Mouse (Mus musculus): ENCODE data around the gene Hivep3. TPM values are rescaled to one million over a fixed set of nuclear protein-coding genes. Genes with fewer than 3 reads are reported as not detected.

Hivep3 gene
- polyA plus RNA-seq, 1 experiment, result 1.7 TPM

- no peak overlapping the region for H3K27ac ChIP-seq (ENCODE audit: control insufficient read depth, insufficient read depth, low read depth, low read length)
- TF ChIP-seq POLR2A (IDR thresholded peaks at IDR 0.05; ENCODE audit: control insufficient read depth, low read depth, low read length) (no peak), CTCF (IDR thresholded peaks at IDR 0.05; ENCODE audit: control insufficient read depth, insufficient read depth, insufficient replicate concordance, low read depth, low read length) (no peak)
- H3K4me3 ChIP-seq (ENCODE audit: control insufficient read depth, low read depth, low read length), result no peak overlapping the region
- no peaks in the 10 kb centered on the region for H3K36me3 ChIP-seq (ENCODE audit: control insufficient read depth, insufficient read depth, low read length)
- H3K4me1 ChIP-seq (ENCODE audit: control insufficient read depth, insufficient read depth, low read length), result no peaks in the 10 kb centered on the region
- no peaks in the 10 kb centered on the region for H3K27me3 ChIP-seq (ENCODE audit: control insufficient read depth, insufficient read depth, low read length)
Measured at GRCm38 (mm10) chr4:119761459-119762121, 28.0 kb downstream of the Hivep3 start.

GRCm38 (mm10) chr4:119762171-119762570, 28.6 kb downstream of the Hivep3 start:
- TF ChIP-seq POLR2A (IDR thresholded peaks at IDR 0.05; ENCODE audit: control insufficient read depth, low read depth, low read length) (no peak), CTCF (IDR thresholded peaks at IDR 0.05; ENCODE audit: control insufficient read depth, insufficient read depth, insufficient replicate concordance, low read depth, low read length) (no peak)

GRCm38 (mm10) chr4:119768046-119768445, 34.5 kb downstream of the Hivep3 start:
- Histone ChIP-seq H3K4me3 (ENCODE audit: control insufficient read depth, low read depth, low read length) (no peak overlapping the region), H3K4me1 (ENCODE audit: control insufficient read depth, insufficient read depth, low read length) (no peaks in the 10 kb centered on the region), H3K27ac (ENCODE audit: control insufficient read depth, insufficient read depth, low read depth, low read length) (no peak overlapping the region), H3K27me3 (ENCODE audit: control insufficient read depth, insufficient read depth, low read length) (no peaks in the 10 kb centered on the region), H3K36me3 (ENCODE audit: control insufficient read depth, insufficient read depth, low read length) (no peaks in the 10 kb centered on the region)
- TF ChIP-seq CTCF (IDR thresholded peaks at IDR 0.05; ENCODE audit: control insufficient read depth, insufficient read depth, insufficient replicate concordance, low read depth, low read length), result no peak
- no peak for TF ChIP-seq POLR2A (IDR thresholded peaks at IDR 0.05; ENCODE audit: control insufficient read depth, low read depth, low read length)

More at GRCm38 (mm10) chr4:119762171-119762570, 28.6 kb downstream of the Hivep3 start:
- Histone ChIP-seq H3K4me3 (ENCODE audit: control insufficient read depth, low read depth, low read length) (no peak overlapping the region), H3K27me3 (ENCODE audit: control insufficient read depth, insufficient read depth, low read length) (no peaks in the 10 kb centered on the region), H3K27ac (ENCODE audit: control insufficient read depth, insufficient read depth, low read depth, low read length) (no peak overlapping the region), H3K4me1 (ENCODE audit: control insufficient read depth, insufficient read depth, low read length) (no peaks in the 10 kb centered on the region), H3K36me3 (ENCODE audit: control insufficient read depth, insufficient read depth, low read length) (no peaks in the 10 kb centered on the region)

- Histone ChIP-seq H3K27me3 (ENCODE audit: control insufficient read depth, insufficient read depth, low read length) (no peaks in the 10 kb centered on the region), H3K27ac (ENCODE audit: control insufficient read depth, insufficient read depth, low read depth, low read length) (no peak overlapping the region), H3K36me3 (ENCODE audit: control insufficient read depth, insufficient read depth, low read length) (no peaks in the 10 kb centered on the region), H3K4me1 (ENCODE audit: control insufficient read depth, insufficient read depth, low read length) (peaks cover 2% of the 10 kb centered on the region; the same call in 1 of the 2 replicates), H3K4me3 (ENCODE audit: control insufficient read depth, low read depth, low read length) (no peak overlapping the region)
- TF ChIP-seq CTCF (IDR thresholded peaks at IDR 0.05; ENCODE audit: control insufficient read depth, insufficient read depth, insufficient replicate concordance, low read depth, low read length) (no peak), POLR2A (IDR thresholded peaks at IDR 0.05; ENCODE audit: control insufficient read depth, low read depth, low read length) (no peak)
Measured at GRCm38 (mm10) chr4:119775913-119776312, 42.3 kb downstream of the Hivep3 start.

- Histone ChIP-seq H3K36me3 (ENCODE audit: control insufficient read depth, insufficient read depth, low read length) (no peaks in the 10 kb centered on the region), H3K27ac (ENCODE audit: control insufficient read depth, insufficient read depth, low read depth, low read length) (no peak overlapping the region), H3K4me1 (ENCODE audit: control insufficient read depth, insufficient read depth, low read length) (peaks cover 2% of the 10 kb centered on the region; the same call in 1 of the 2 replicates), H3K4me3 (ENCODE audit: control insufficient read depth, low read depth, low read length) (no peak overlapping the region), H3K27me3 (ENCODE audit: control insufficient read depth, insufficient read depth, low read length) (no peaks in the 10 kb centered on the region)
- TF ChIP-seq CTCF (IDR thresholded peaks at IDR 0.05; ENCODE audit: control insufficient read depth, insufficient read depth, insufficient replicate concordance, low read depth, low read length) (no peak), POLR2A (IDR thresholded peaks at IDR 0.05; ENCODE audit: control insufficient read depth, low read depth, low read length) (no peak)
Measured at GRCm38 (mm10) chr4:119777146-119777545, 43.6 kb downstream of the Hivep3 start.

GRCm38 (mm10) chr4:119779561-119780400, 46.2 kb downstream of the Hivep3 start:
- Histone ChIP-seq H3K27ac (ENCODE audit: control insufficient read depth, insufficient read depth, low read depth, low read length) (peak overlapping the region; percentile 50; the same call in 1 of the 2 replicates), H3K36me3 (ENCODE audit: control insufficient read depth, insufficient read depth, low read length) (no peaks in the 10 kb centered on the region), H3K4me1 (ENCODE audit: control insufficient read depth, insufficient read depth, low read length) (peaks cover 2% of the 10 kb centered on the region; the same call in 1 of the 2 replicates), H3K4me3 (ENCODE audit: control insufficient read depth, low read depth, low read length) (no peak overlapping the region), H3K27me3 (ENCODE audit: control insufficient read depth, insufficient read depth, low read length) (no peaks in the 10 kb centered on the region)
- no peak for TF ChIP-seq POLR2A (IDR thresholded peaks at IDR 0.05; ENCODE audit: control insufficient read depth, low read depth, low read length)
- TF ChIP-seq CTCF (IDR thresholded peaks at IDR 0.05; ENCODE audit: control insufficient read depth, insufficient read depth, insufficient replicate concordance, low read depth, low read length), result no peak

- H3K4me3 ChIP-seq (ENCODE audit: control insufficient read depth, low read depth, low read length), result no peak overlapping the region
- no peaks in the 10 kb centered on the region for H3K36me3 ChIP-seq (ENCODE audit: control insufficient read depth, insufficient read depth, low read length)
- no peak for TF ChIP-seq POLR2A (IDR thresholded peaks at IDR 0.05; ENCODE audit: control insufficient read depth, low read depth, low read length)
- no peak for TF ChIP-seq CTCF (IDR thresholded peaks at IDR 0.05; ENCODE audit: control insufficient read depth, insufficient read depth, insufficient replicate concordance, low read depth, low read length)
- peaks cover 2% of the 10 kb centered on the region; the same call in 1 of the 2 replicates for H3K4me1 ChIP-seq (ENCODE audit: control insufficient read depth, insufficient read depth, low read length)
- H3K27me3 ChIP-seq (ENCODE audit: control insufficient read depth, insufficient read depth, low read length), result no peaks in the 10 kb centered on the region
- H3K27ac ChIP-seq (ENCODE audit: control insufficient read depth, insufficient read depth, low read depth, low read length), result no peak overlapping the region
Measured at GRCm38 (mm10) chr4:119780881-119781280, 47.3 kb downstream of the Hivep3 start.
